Mouse (Mus musculus) forebrain, embryonic 16.5 days (tissue): ENCODE measurements at regions not wholly inside any gene's neighbourhood (a gene's known extent, or its start where the extent isn't known, plus 50 kb on each side); places are given as distances from the start of the nearest gene placed in this dataset.

Experiments used
- ATAC-seq: fragments of 200-750 bp; cut with Nextera tagmentation; 2 replicates; pipeline ENCODE4 v1.8.0; 2017; ENCODE audit warnings: mild to moderate bottlenecking, moderate library complexity
- H3K27ac ChIP-seq: fragments of 300-500 bp; sonication (generic); 2 replicates; pipeline ENCODE4 v1.5.1; 2014; ENCODE audit warnings: low read length, control low read depth
- H3K27me3 ChIP-seq: fragments of 300-500 bp; sonication (generic); replicated peaks from 2 replicates; pipeline ENCODE4 v1.6.1; 2014; ENCODE audit warnings: low read length; ENCODE audit not compliant: control insufficient read depth, insufficient read depth
- H3K36me3 ChIP-seq: fragments of 300-500 bp; sonication (generic); 2 replicates; pipeline ENCODE4 v1.6.1; 2014; ENCODE audit not compliant: control insufficient read depth, insufficient read depth
- H3K4me1 ChIP-seq: fragments of 300-500 bp; sonication (generic); replicated peaks from 2 replicates; pipeline ENCODE4 v1.6.1; 2014; ENCODE audit warnings: low read length; ENCODE audit not compliant: control insufficient read depth, insufficient read depth
- H3K4me2 ChIP-seq: fragments of 300-500 bp; sonication (generic); 2 replicates; pipeline ENCODE4 v1.6.1; 2014; ENCODE audit warnings: mild to moderate bottlenecking, low read length, control low read depth
- H3K4me3 ChIP-seq: fragments of 300-500 bp; sonication (generic); replicated peaks from 2 replicates; pipeline ENCODE4 v1.5.1; 2014; ENCODE audit warnings: mild to moderate bottlenecking, low read length, control low read depth
- H3K9ac ChIP-seq: fragments of 300-500 bp; sonication (generic); replicated peaks from 2 replicates; pipeline ENCODE4 v1.6.1; 2014; ENCODE audit warnings: low read depth, low read length, control low read depth
- H3K9me3 ChIP-seq: fragments of 300-500 bp; sonication (generic); 2 replicates; pipeline ENCODE4 v1.6.1; 2016; ENCODE audit warnings: low read length; ENCODE audit not compliant: control insufficient read depth
- WGBS: fragments of 180-500 bp; shearing (Covaris S2); extraction: QIAGEN DNeasy Blood & Tissue Kit; methylation state at CpG from one replicate; pipeline ENCODE4 v1.1.7; 2014; 5-methylcytosine and 5-hydroxymethylcytosine counted together

GRCm38 (mm10) chr16:58352156-58352555, 56.1 kb upstream of the Dcbld2 start:
- no peak overlapping the region for H3K4me3 ChIP-seq
- H3K27ac ChIP-seq, result no peak overlapping the region
- no peaks in the 10 kb centered on the region for H3K36me3 ChIP-seq
- no peaks in the 10 kb centered on the region for H3K27me3 ChIP-seq
- H3K9ac ChIP-seq, result no peak overlapping the region
- H3K4me2 ChIP-seq, result no peak overlapping the region
- H3K4me1 ChIP-seq, result no peaks in the 10 kb centered on the region
- ATAC-seq, result no peak
- no peaks in the 10 kb centered on the region for H3K9me3 ChIP-seq
- WGBS, result 89% methylated on average over 3 of the region's 3 CpGs

GRCm38 (mm10) chr16:58354551-58354950, 53.7 kb upstream of the Dcbld2 start:
- H3K9ac ChIP-seq, result no peak overlapping the region
- no peaks in the 10 kb centered on the region for H3K27me3 ChIP-seq
- H3K4me1 ChIP-seq, result no peaks in the 10 kb centered on the region
- no peak overlapping the region for H3K27ac ChIP-seq
- WGBS, result 63% methylated on average over 6 of the region's 6 CpGs
- H3K9me3 ChIP-seq, result no peaks in the 10 kb centered on the region
- ATAC-seq, result no peak
- H3K4me3 ChIP-seq, result no peak overlapping the region
- no peak overlapping the region for H3K4me2 ChIP-seq
- no peaks in the 10 kb centered on the region for H3K36me3 ChIP-seq
